Mouse (Mus musculus) spleen, postnatal 10 days (tissue): ENCODE data around the gene Arhgap24.
A peak's percentile ranks its signal among the peaks of the same experiment; 100 is the strongest.

Source experiments
- DNase-seq, 2 experiments: peaks; one replicate each; pipeline ENCODE4 v3.0.0; 2021 to 2022; ENCODE audit warnings: low spot score in 2 of 2

Arhgap24 gene

DNA sequence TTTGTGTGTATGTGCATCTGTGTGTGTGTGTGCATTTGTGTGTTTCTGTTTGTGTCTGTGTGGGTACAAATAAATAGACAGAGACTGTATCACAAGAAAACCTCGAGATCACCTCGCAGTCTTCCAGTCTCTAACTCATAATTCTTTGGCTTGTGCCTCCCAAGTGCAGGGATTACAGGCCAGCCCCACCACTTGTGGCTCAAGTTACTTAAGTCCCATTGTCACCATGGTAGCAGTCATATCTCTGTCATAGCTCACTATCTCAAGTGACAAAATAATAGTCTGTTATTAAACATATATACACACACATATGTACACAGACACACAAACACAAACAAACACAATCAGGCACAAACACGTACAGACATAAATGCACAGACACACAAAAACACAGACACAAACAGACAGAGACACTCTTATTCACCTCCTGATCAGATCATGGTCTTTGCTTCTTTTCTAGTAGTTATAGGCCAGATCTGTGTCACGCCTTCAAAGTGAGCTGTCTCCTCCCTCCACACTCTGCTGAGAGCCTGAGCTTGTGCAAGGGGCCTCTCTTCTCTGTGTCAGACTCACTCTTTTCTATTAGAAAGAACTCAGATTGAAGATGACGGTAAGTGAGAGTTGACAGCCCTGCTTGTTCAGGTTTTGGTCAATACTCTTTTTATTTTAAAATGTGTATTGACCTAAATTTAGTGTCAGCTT, 261.5 kb downstream of the Arhgap24 start:
- no peak for DNase-seq

DNA sequence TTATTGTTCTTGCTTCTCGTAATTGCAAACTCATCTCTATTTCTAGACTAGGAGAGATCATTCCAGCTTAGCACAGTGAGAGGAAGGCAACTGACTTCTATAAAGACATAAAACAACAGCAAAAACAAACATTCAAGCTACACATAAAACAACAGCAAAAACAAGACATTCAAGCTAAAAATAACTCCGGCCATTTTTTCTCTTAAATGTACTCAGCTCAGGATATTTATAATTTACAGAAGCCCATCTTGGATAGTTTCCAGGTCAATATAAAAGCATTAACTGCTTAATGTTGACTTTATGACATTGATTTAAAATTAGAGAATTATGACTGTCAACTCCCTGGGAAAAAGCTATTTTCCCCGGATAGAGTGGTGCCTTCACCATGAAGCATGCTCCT, 262.2 kb downstream of the Arhgap24 start:
- DNase-seq: no peak

DNA sequence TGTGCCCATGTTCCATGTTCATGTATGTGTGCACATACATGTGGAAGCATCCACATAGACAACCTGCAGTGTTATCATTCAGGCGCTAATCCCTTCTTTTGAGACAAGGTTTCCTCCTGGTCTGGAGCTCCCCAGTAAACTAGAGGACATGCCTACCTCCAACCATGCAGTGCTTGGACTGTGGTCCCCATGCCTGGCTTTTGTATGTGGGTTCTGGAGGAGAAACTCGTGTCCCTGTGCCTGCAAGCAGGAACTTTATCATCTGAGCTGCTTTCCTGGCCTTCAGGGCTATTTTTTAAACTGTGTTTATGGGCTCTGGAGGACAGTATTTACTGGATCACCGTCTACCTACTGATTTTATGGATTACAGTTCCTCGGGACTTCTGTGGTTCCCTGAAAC, 262.9 kb downstream of the Arhgap24 start:
- DNase-seq: no peak

DNA sequence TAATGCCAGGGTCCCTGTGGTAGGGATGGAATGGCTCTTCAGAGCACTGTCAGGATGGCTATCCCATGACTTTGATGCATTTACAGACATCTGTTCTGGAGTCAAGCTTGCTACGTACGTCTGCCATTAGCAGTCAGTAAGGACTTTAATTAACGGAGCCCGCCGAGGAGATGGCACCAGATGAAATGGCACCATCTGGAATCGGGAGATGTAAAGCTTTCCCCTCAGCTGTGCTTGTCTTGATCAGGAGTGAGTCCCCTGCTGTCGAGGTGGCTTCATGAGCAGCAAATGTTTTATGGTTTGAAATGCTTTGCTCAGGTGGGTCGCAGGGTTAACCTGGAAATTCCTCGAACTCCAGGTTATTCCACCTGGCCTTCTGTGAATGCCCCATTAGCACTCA, 267.0 kb downstream of the Arhgap24 start:
- no peak for DNase-seq

DNA sequence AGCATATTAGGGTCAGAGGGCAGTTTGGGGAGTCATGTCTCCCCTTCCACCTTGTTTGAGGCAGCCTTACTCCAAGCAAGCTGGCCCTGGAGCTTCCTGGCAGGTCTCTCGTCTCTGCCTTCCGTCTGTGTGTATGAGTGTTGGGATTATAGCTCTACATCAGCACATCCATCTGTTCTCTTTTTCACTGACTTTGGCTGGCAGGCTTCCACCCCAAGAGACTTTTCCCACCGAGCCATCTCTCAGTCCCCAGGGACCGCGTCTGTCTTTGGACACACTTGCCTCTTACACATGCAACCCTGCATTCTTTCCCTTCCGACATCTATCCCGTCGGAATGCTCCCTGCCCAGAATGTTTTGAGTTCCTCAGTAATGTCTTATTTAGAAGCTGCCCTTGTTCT, 267.8 kb downstream of the Arhgap24 start:
- DNase-seq: no peak

DNA sequence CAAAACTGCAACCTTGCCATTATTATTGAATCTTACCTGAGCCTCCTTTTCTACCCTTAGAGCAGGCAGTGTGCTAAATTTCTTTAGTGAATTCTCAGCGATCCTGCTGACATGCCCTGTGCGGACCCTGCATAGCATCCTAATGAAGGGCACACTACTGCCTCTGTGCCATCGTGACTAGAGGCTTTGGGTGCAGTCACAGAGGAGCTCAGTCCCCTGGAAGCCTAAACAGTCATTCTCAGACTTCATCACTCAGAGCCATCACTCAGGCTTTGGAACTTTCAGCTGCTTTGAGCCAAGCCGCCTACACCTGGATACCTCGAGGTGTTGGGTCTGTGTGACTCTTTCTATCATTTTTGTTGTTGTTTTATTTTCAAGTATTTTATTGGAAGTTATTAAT, 269.5 kb downstream of the Arhgap24 start:
- DNase-seq: no peak

DNA sequence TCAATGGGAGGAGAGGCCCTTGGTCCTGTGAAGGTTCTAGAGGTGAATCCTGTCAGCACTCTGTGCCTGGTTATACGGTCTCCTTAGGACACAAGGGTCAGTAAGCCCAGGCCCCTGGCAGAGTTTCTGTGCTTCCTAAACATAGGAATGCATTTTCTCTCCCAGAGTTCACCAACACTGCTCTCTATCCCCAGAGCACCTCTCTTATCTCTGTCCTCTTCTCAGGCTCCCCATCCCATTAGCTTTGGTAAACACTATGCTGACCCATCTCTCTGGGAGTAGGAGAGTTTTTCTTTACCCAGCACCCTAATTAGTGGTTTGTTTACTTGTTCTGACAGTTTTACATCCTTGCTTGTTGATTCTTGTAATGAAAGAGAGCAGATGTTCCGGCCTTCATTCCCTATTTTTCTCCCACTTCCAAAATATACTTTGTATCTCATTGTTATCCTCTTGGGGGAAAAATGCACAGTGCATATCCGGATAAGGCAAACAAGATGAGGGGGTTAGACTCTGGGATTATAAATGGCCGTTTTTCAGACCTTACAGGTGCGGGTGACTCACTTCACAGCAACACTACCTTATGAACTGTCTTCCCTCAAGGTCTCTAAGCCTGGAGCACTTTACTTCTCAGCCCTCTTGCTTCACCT, 270.6 kb downstream of the Arhgap24 start:
- DNase-seq: no peak

DNA sequence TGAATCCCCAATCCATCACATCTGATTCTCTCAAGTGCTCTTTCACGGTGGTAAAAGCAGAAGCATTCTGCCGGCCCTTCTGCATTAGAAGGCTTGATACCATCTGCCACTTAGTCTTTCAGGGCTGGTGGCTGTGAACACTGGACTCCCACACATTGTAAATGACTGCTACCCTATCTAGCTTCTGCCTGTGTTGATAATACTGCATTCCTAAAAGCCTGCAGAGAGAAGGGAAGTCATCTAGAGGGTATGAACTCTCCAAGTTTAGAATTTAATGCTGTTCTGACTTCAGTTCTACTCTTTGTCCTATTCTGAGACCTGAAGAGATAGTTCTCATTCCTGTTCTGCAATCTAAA, 271.1 kb downstream of the Arhgap24 start:
- DNase-seq: no peak

DNA sequence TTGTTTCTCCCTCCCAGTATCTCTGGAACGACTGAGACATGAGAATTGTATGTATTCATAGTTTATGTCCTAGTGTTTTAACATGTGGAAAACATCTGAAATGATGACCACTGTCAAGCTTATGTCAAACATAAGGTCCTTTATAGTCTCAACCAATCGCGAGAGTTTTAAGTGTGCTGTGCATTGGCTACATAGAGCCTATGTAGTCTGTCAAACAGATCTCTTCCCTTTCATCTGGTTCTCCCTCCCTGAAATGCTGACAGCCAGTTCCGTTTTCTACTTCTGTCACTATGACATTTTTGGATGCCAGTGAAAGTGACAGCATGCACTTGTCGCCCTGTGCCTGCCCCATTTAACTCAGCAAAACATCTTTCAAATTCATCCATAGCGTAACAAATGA, 275.8 kb downstream of the Arhgap24 start:
- no peak for DNase-seq

DNA sequence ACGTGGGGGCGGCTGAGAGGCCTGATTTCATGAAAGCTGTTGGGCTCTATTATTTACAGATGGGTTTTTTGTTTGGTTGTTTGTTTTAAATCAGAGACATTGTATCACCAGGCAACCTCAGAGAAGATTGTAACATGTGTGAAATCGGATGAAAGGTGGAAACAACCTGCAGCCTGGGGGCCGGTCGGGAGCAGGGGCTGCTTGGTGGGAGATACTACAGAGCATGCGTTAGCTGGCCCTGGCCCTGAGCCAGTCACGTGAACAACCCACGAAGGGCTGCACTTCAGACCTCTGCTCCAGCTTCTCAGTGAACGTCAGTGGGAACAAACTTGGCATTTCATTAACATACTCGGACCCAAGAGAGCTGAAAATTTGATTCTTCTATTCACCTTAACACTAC, 284.5 kb downstream of the Arhgap24 start:
- DNase-seq: no peak

DNA sequence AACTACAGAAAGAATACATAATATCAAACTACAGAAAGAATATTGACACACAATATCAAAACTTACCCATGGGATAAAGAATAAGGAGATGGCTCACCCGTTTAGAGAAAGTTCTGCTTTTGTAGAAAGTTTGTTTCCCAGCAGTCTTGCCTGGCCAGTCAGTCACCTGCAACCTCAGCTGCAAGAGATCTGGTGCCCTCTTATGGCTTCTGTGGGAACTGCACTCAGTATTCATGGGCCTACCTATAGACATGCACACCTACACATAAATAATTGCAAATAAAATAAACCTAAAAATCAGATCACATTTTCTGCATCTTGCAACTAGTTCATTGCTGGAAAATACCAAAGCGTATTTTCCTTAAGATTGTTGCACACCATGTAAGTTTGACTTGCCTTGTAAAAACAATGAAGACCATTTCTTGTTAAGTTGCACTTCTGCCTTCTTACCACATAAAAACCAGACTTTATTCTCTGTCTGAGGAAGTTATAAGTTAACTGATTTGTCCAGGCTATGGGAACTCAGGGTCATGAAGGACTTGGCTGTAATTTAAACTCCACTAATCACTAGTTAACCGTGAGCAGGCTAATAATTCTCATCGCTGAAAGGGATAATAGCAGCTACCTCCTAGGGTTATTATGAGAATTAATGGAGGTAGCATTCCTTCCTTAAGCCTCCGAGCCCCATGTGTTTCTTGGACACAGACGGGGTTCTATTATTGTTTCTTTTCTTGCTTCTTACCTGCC, 285.3 kb downstream of the Arhgap24 start:
- DNase-seq: peak in 1 of 2 experiments; percentile 65

DNA sequence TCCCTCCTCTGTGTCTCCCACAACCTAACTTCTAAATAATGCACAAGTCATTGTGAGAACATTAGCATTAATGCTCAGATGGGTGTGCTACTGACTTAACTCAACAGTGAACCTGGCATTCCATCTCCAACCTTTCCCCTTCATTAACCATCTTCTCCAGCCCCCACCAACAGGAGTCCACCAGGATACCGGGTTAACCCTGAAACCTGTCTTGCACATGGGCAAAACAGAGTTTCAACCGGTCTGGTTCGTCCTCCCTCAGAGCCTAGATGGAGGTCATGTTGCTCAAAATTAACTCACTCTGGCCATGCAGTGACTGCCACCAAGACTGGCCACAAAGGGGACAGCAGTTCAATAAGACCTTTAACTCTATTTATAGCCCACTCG, 285.9 kb downstream of the Arhgap24 start:
- no peak for DNase-seq

DNA sequence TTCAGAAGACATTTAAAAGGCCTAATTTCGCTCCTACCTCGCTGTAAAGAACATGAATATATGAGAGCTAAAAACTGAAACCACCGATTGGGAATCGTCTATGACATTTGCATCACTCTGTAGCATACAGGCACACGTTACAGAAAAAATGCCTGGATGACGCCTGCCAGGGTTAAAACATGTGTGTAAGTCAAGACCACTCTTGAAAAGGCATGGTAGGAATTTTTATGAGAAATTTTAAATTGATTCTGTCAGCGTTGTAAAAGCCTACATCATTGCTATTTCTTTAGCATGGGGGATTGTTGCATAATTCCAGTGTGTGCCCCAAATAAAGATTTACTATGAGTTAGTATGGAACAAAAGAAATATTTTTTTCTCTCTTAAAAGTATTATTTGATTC, 286.6 kb downstream of the Arhgap24 start:
- no peak for DNase-seq

DNA sequence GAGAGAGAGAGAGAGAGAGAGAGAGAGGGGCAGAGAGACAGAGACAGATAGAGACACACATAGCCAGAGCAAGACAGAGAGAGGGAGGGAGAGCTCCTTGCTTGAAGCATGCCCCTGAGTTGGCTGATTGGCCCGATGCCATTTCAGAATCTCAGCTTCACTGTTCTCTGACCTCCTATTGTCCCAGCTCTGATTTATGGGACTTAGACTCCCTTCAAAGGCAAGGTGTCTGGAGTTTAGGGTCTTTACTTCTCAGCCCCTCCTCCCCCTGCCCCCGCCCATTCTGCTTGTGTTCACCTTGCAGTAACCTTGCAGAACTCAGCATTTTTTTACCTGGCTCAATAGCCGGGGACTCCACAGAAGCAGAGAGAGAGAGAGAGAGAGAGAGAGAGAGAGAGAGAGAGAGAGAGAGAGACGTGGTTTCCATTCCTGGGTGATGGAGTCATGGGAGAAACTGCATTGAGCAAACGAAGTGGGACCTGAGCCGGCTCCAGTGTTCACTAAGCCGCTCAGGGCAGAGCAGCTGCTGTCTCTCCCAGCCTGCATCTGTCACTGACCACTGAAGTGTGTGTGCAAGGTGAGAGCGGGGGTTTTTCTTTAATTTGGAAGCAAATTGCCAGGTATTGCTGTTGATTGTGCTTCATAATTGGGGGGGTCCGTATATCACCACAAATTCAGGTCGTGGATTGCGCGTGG, 287.3 kb downstream of the Arhgap24 start:
- no peak for DNase-seq

DNA sequence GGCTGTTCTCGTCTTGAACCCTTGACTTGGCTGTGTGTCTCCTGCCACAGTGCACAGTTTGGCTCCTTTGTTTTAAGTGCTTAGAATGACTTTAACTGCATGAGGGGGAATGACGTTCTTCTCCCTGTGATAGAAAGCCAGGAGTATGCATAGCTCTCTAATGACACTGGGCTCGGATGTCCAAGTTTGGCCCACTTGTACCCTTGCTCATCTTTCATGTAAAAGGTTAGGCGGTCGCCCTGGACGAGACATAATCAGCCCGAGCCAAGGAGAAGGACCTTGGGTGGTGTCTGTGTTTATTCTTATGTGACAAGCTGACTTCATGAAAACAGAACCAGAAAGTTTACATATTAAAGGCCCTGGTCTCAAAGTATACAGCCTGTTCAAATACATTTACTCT, 289.4 kb downstream of the Arhgap24 start:
- no peak for DNase-seq

DNA sequence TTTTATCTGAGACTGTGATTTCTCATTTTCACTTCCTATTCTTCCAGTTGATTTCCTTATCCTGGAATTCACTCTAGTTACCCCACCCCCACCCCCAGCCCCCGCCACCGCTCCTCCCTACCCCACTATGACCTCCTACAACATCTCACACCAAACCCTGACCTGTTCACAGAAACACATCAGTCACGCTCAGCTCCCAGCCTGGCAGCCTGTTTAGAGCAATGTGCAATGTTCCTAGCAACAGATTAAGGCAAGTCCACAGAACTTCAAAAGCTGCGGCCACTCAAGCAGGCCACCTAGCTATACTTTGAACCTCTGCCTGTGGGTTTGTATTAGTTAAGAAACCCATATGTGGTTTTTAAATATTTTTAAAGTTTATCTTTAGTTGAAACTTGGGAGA, 293.3 kb downstream of the Arhgap24 start:
- DNase-seq: no peak

DNA sequence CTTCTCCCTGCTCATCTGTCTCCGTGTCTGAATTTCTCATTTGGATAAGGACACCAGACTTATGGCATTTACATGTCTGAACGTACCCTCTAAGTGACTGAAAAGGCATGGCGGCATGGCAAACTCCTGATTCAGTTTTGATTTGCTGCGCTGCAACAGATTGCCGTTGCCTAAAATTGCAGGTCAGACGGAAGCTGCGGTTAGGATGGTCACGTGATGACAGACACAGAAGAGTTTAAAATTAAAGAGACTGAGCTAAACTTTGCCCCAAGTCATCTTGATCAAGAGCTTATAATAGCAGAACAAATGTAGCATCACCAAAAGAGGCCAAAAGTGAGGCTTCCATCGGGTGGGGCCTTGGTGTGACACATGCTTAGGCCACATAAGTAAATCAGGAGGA, 296.1 kb downstream of the Arhgap24 start:
- DNase-seq: no peak

DNA sequence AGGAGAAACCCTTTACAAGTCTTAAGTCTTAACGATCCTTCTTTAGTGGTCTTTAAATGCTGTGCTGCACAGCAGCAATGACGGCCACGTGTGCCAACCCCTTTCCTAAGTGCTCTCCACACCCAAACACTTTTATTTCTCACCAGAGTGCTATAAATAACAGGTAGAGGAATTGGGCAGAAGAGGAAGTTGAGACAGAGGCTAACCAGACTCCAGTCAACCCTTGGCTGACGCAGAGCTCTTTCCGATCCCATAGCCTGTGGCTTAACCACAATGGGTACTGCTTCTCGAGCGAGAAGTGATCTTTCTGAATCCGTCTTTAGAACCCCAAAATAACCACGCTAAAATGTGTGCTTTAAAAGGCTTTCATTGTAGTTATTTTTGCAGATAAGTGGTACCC, 296.7 kb downstream of the Arhgap24 start:
- no peak for DNase-seq

DNA sequence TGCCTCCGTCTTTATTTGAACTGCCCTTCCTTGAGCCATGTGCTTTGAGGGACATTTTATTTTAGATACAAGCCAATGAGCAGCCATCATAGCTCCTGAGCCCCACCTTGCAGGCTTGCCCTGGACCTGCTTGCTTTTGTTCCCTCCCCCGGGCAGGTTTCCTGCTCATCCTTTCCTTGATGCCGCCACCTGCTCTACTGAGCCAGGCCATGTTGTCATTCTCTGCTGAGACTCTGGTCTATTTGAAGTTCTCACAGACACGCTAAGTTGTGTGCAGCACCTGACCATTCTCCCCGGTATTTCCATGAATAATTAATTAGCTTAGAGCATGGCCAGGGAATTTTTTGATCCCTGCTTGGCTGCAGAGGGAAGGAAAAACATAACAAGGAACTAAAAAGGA, 297.1 kb downstream of the Arhgap24 start:
- DNase-seq: no peak

DNA sequence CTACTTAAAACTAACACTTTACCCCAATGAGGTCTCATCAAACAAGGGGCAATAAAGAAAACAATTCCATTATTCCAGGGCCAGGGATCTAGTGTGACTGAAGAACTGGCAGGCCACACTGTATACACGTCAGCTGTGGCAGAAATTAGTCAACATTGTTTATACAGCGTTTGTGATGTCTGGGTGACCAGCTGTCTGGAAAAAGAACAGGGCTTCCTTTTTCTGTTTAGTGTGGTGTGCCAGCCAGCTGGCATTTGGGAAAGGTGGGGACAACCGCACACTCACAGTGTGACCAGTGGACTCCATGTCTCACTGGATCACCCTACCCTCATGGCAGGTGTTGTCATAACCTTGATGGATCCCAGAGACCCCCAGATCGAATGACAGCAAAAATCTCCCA, 302.4 kb downstream of the Arhgap24 start:
- no peak for DNase-seq

DNA sequence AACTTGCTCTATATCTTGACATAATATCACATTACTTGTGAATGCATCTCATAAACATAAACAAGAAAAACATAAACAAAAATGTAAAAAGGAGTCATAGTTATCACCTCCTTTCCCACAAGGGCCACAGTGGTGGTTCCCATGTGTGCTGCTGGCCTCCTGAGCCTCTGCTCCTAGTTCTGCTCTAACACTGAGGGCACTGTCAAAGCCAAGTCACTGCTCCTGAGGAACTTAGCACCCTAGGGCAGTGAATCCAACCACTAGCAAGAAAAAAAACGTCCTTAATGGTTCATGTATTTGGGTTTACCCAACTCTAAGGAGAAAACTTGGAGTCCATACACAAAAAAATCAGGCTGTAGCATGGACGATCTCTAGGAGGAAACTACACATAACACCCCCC, 304.9 kb downstream of the Arhgap24 start:
- no peak for DNase-seq

DNA sequence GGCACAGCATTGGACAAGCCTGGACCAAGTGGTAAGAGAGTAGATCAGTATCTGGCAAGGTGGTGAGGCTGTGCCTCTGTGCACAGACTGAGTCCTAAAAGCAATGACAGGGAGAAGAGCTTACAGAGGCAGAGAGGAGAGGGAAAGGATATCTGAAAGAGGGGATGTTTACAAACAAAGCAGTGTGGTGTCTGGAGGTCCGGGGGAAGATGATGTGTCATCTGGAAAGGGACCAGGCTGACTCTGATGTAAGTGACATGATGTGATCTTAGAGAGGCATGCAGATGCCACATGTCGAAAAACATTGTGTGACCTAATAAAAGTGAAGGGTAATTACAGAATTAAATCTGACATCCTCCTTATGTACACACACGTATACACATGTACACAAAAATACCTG, 307.2 kb downstream of the Arhgap24 start:
- no peak for DNase-seq

DNA sequence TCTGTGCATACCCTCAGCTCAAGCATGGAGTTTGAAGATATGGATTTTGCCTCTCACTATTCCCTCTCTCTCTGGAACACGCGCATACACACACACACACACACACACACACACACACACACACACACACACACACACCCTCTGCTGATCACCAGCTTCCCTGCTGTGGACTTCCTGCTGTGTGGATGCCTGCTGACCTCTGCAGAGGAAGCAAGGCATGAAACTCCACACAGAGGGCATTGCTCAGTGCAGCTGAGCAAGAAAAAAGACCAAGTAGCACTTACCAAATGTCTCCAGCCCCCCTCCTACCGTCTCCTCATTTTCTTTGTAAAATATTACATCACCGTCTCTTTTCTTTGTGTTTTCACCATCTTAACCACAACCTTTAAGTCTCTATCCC, 310.1 kb downstream of the Arhgap24 start:
- DNase-seq: no peak
